Comparison of ENCODE assay signal across 9 mouse cellular contexts in the genomic region with DNA sequence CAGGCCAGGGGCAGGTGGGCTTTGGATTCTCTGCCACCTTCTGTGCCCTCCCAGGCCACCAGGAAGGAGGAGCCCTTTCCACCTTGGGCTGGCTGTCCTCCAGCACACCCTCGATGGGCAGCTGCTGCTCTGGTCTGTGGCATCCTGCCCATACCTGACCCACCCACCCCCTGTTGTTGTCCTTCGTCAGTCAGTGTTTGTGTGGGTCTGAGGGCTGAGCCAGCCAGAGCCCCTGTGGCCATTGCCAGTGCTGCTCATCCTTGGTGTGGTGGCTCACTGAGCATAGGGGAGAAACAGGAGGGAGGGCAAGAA. TPM values are rescaled to one million over a fixed set of nuclear protein-coding genes. Genes with fewer than 3 reads are reported as not detected.
DNase-seq lines count a peak whose midpoint lies in the region; ATAC-seq and TF ChIP-seq lines count a peak whose summit lies in the region.
"Had no signal": no experiment of that assay in that cellular context is flagged by ENCODE, and none has a peak within 500 bp of the region (broad histone marks: within the 10 kb centered on the region; RNA-seq: fewer than 3 reads in every experiment).

No protein-coding gene starts in this region.

- H3K36me3 ChIP-seq in forebrain, embryonic 10.5 days (replicated peaks), result no peaks in the 10 kb centered on the region
- no peaks in the 10 kb centered on the region for H3K36me3 ChIP-seq in forebrain, embryonic 16.5 days (ENCODE audit: control insufficient read depth, insufficient read depth)
- no peaks in the 10 kb centered on the region for H3K36me3 ChIP-seq in midbrain, embryonic 10.5 days
- H3K36me3 ChIP-seq in midbrain, postnatal 0 days (ENCODE audit: insufficient read depth, low read length), result peaks cover 12% of the 10 kb centered on the region; the same call in 1 of the 2 replicates
- no peaks in the 10 kb centered on the region for H3K36me3 ChIP-seq in limb, embryonic 14.5 days (ENCODE audit: control insufficient read depth, insufficient read depth, low read length)
- H3K36me3 ChIP-seq in stomach, postnatal 0 days (ENCODE audit: control insufficient read depth, insufficient read depth, low read length), result no peaks in the 10 kb centered on the region

- DNase-seq in forebrain, embryonic 10.5 days (ENCODE audit: extremely low spot score, low spot score), result no peak
- no peak for DNase-seq in midbrain, embryonic 10.5 days (ENCODE audit: low spot score)
- no peak for DNase-seq in midbrain, postnatal 0 days (ENCODE audit: low spot score)
- DNase-seq in limb, embryonic 14.5 days (ENCODE audit: low spot score), result no peak
- no peak for DNase-seq in stomach, postnatal 0 days (ENCODE audit: low spot score)
- DNase-seq in layer of hippocampus, adult 8-10 months (ENCODE audit: low spot score in 2 of 2), result no peak
- DNase-seq: cerebellum, adult 18-20 months had no signal

- ATAC-seq in forebrain, embryonic 16.5 days, result no peak
- no peak for ATAC-seq in midbrain, postnatal 0 days (ENCODE audit: low FRiP score)
- ATAC-seq in limb, embryonic 14.5 days (ENCODE audit: low FRiP score, low read depth), result no peak
- no peak for ATAC-seq in stomach, postnatal 0 days (ENCODE audit: low FRiP score, low TSS enrichment)
- no peak for ATAC-seq in megakaryocyte progenitor cell, adult 5-6 weeks (replicated peaks; ENCODE audit: poor library complexity)

- H3K4me1 ChIP-seq in forebrain, embryonic 10.5 days, result peaks cover 39% of the 10 kb centered on the region
- peaks cover 13% of the 10 kb centered on the region for H3K4me1 ChIP-seq in forebrain, embryonic 16.5 days (replicated peaks; ENCODE audit: control insufficient read depth, insufficient read depth, low read length)
- H3K4me1 ChIP-seq in midbrain, embryonic 10.5 days, result peaks cover 43% of the 10 kb centered on the region
- H3K4me1 ChIP-seq in midbrain, postnatal 0 days (ENCODE audit: insufficient read depth, low read length), result peaks cover 3% of the 10 kb centered on the region; the same call in 1 of the 2 replicates
- H3K4me1 ChIP-seq in limb, embryonic 14.5 days (ENCODE audit: control insufficient read depth, insufficient read depth, low read length), result no peaks in the 10 kb centered on the region
- peaks cover 4% of the 10 kb centered on the region; the same call in 1 of the 2 replicates for H3K4me1 ChIP-seq in stomach, postnatal 0 days (replicated peaks; ENCODE audit: control insufficient read depth, insufficient read depth)

- peaks cover 68% of the 10 kb centered on the region for H3K27me3 ChIP-seq in forebrain, embryonic 10.5 days (ENCODE audit: poor library complexity, severe bottlenecking)
- H3K27me3 ChIP-seq in forebrain, embryonic 16.5 days (replicated peaks; ENCODE audit: control insufficient read depth, insufficient read depth, low read length), result peaks cover 16% of the 10 kb centered on the region
- peaks cover 52% of the 10 kb centered on the region for H3K27me3 ChIP-seq in midbrain, embryonic 10.5 days (ENCODE audit: low read depth, poor library complexity, severe bottlenecking)
- peaks cover 5% of the 10 kb centered on the region; the same call in 1 of the 2 replicates for H3K27me3 ChIP-seq in midbrain, postnatal 0 days (ENCODE audit: insufficient read depth, low read length)
- H3K27me3 ChIP-seq in limb, embryonic 14.5 days (ENCODE audit: control insufficient read depth, insufficient read depth, low read length), result peaks cover 19% of the 10 kb centered on the region
- H3K27me3 ChIP-seq in stomach, postnatal 0 days (ENCODE audit: control insufficient read depth, insufficient read depth, low read length), result no peaks in the 10 kb centered on the region; the same call in 1 of the 2 replicates

- no peaks in the 10 kb centered on the region for H3K9me3 ChIP-seq in forebrain, embryonic 10.5 days
- 0 out of 2 replicates have a peak, but pooled peaks cover 2% of the 10 kb centered on the region for H3K9me3 ChIP-seq in forebrain, embryonic 16.5 days (ENCODE audit: control insufficient read depth, low read length)
- no peaks in the 10 kb centered on the region for H3K9me3 ChIP-seq in midbrain, embryonic 10.5 days (replicated peaks)
- H3K9me3 ChIP-seq in midbrain, postnatal 0 days (ENCODE audit: low read length), result no peaks in the 10 kb centered on the region
- H3K9me3 ChIP-seq in limb, embryonic 14.5 days (ENCODE audit: control insufficient read depth, low read length), result no peaks in the 10 kb centered on the region
- H3K9me3 ChIP-seq in stomach, postnatal 0 days (ENCODE audit: control insufficient read depth, low read length), result no peaks in the 10 kb centered on the region

- no peak for TF ChIP-seq POLR2A in limb, embryonic 14.5 days (IDR thresholded peaks at IDR 0.05; ENCODE audit: borderline replicate concordance, extremely low read depth, insufficient read depth, insufficient read length)

- no peak for TF ChIP-seq CTCF in midbrain, postnatal 0 days (IDR thresholded peaks at IDR 0.05)
- TF ChIP-seq CTCF in stomach, postnatal 0 days (IDR thresholded peaks at IDR 0.05; ENCODE audit: low read depth), result no peak

- 42% methylated on average over 2 of the region's 2 CpGs for WGBS in forebrain, embryonic 10.5 days
- WGBS in forebrain, embryonic 16.5 days, result 22% methylated on average over 2 of the region's 2 CpGs
- 55% methylated on average over 2 of the region's 2 CpGs for WGBS in midbrain, embryonic 10.5 days
- 38% methylated on average over 2 of the region's 2 CpGs for WGBS in midbrain, postnatal 0 days
- 48% methylated on average over 2 of the region's 2 CpGs for WGBS in limb, embryonic 14.5 days
- 31% methylated on average over 2 of the region's 2 CpGs for WGBS in stomach, postnatal 0 days

- H3K27ac ChIP-seq in forebrain, embryonic 10.5 days, result peak overlapping the region; percentile 68
- H3K27ac ChIP-seq in forebrain, embryonic 16.5 days (ENCODE audit: low read length), result no peak overlapping the region
- H3K27ac ChIP-seq in midbrain, embryonic 10.5 days (replicated peaks), result peak overlapping the region; percentile 76
- H3K27ac ChIP-seq in midbrain, postnatal 0 days (ENCODE audit: low read depth, low read length), result no peak overlapping the region
- no peak overlapping the region for H3K27ac ChIP-seq in limb, embryonic 14.5 days (replicated peaks; ENCODE audit: low read depth, low read length)
- no peak overlapping the region for H3K27ac ChIP-seq in stomach, postnatal 0 days (replicated peaks)

- H3K4me2 ChIP-seq in forebrain, embryonic 16.5 days (ENCODE audit: low read length), result no peak overlapping the region
- no peak overlapping the region for H3K4me2 ChIP-seq in midbrain, postnatal 0 days (ENCODE audit: low read depth, low read length, poor library complexity, severe bottlenecking)
- peak overlapping the region; percentile 32; the same call in 1 of the 2 replicates for H3K4me2 ChIP-seq in limb, embryonic 14.5 days (replicated peaks; ENCODE audit: low read depth, low read length, severe bottlenecking)
- H3K4me2 ChIP-seq in stomach, postnatal 0 days (replicated peaks; ENCODE audit: low read depth), result peak overlapping the region; percentile 49

- H3K9ac ChIP-seq in forebrain, embryonic 16.5 days (replicated peaks; ENCODE audit: low read depth, low read length), result no peak overlapping the region
- H3K9ac ChIP-seq in midbrain, postnatal 0 days (replicated peaks; ENCODE audit: low read length, poor library complexity, severe bottlenecking), result no peak overlapping the region
- no peak overlapping the region for H3K9ac ChIP-seq in limb, embryonic 14.5 days (ENCODE audit: low read depth, low read length, severe bottlenecking)
- H3K9ac ChIP-seq in stomach, postnatal 0 days (ENCODE audit: low read length), result no peak overlapping the region

- peak overlapping the region; percentile 37; the same call in 1 of the 2 replicates for H3K4me3 ChIP-seq in forebrain, embryonic 10.5 days
- H3K4me3 ChIP-seq in forebrain, embryonic 16.5 days (replicated peaks; ENCODE audit: low read length), result no peak overlapping the region
- peak overlapping the region; percentile 36 for H3K4me3 ChIP-seq in midbrain, embryonic 10.5 days
- H3K4me3 ChIP-seq in midbrain, postnatal 0 days (ENCODE audit: low read depth, low read length), result no peak overlapping the region
- no peak overlapping the region for H3K4me3 ChIP-seq in limb, embryonic 14.5 days (replicated peaks; ENCODE audit: low read length)
- no peak overlapping the region for H3K4me3 ChIP-seq in stomach, postnatal 0 days (ENCODE audit: low read depth, low read length)

- TF ChIP-seq EP300 in stomach, postnatal 0 days (optimal IDR thresholded peaks at IDR 0.05), result no peak

RNA-seq across cellular contexts. Expression of a gene that starts 11.4 kb away (rescaled TPM):
- polyA plus RNA-seq in forebrain, embryonic 10.5 days (2016; fragmentation: Nextera tagmentation; extraction: Ambion mirVana), result 33.0 and 35.8 TPM in 2 replicates
- polyA plus RNA-seq in forebrain, embryonic 16.5 days (2015; fragmentation: Nextera tagmentation; extraction: Ambion mirVana), result 41.9 and 44.5 TPM in 2 replicates
- polyA plus RNA-seq in midbrain, embryonic 10.5 days (2016; fragmentation: Nextera tagmentation; extraction: Ambion mirVana), result 38.6 and 39.5 TPM in 2 replicates
- 57.8 and 70.4 TPM in 2 replicates for total RNA-seq in midbrain, postnatal 0 days (2014; rRNA removed)
- 51.9 and 53.6 TPM in 2 replicates for polyA plus RNA-seq in midbrain, postnatal 0 days (2015; fragmentation: Nextera tagmentation; extraction: Ambion mirVana)
- 34.9 and 41.3 TPM in 2 replicates for polyA plus RNA-seq in limb, embryonic 14.5 days (2012; rRNA removed)
- polyA plus RNA-seq in limb, embryonic 14.5 days (2014; fragmentation: Nextera tagmentation; extraction: Ambion mirVana), result 54.1 and 58.8 TPM in 2 replicates
- 41.9 and 43.2 TPM in 2 replicates for polyA plus RNA-seq in stomach, postnatal 0 days (2015; fragmentation: Nextera tagmentation; extraction: Ambion mirVana)
- total RNA-seq in megakaryocyte progenitor cell, adult 5-6 weeks (2015), result 9.9 and 12.3 TPM in 2 replicates
- total RNA-seq in megakaryocyte progenitor cell, adult 5-6 weeks (2017), result 14.5 and 19.9 TPM in 2 replicates
- total RNA-seq in layer of hippocampus, adult 8-10 months (2022), result 10 to 100 TPM; 33.1 to 40.3 (median 36.2) TPM

RNA-seq across cellular contexts. Expression of a gene that starts 19.6 kb away (rescaled TPM):
- polyA plus RNA-seq in forebrain, embryonic 10.5 days (2016; fragmentation: Nextera tagmentation; extraction: Ambion mirVana), result 20.4 and 21.0 TPM in 2 replicates
- polyA plus RNA-seq in forebrain, embryonic 16.5 days (2015; fragmentation: Nextera tagmentation; extraction: Ambion mirVana), result 35.7 and 38.5 TPM in 2 replicates
- 20.5 and 22.6 TPM in 2 replicates for polyA plus RNA-seq in midbrain, embryonic 10.5 days (2016; fragmentation: Nextera tagmentation; extraction: Ambion mirVana)
- total RNA-seq in midbrain, postnatal 0 days (2014; rRNA removed), result 39.0 and 50.8 TPM in 2 replicates
- 50.0 and 58.1 TPM in 2 replicates for polyA plus RNA-seq in midbrain, postnatal 0 days (2015; fragmentation: Nextera tagmentation; extraction: Ambion mirVana)
- polyA plus RNA-seq in limb, embryonic 14.5 days (2012; rRNA removed), result 19.8 and 27.2 TPM in 2 replicates
- polyA plus RNA-seq in limb, embryonic 14.5 days (2014; fragmentation: Nextera tagmentation; extraction: Ambion mirVana), result 21.4 and 25.9 TPM in 2 replicates
- polyA plus RNA-seq in stomach, postnatal 0 days (2015; fragmentation: Nextera tagmentation; extraction: Ambion mirVana), result 26.7 and 28.2 TPM in 2 replicates
- total RNA-seq in megakaryocyte progenitor cell, adult 5-6 weeks (2015), result 19.3 and 22.8 TPM in 2 replicates
- total RNA-seq in megakaryocyte progenitor cell, adult 5-6 weeks (2017), result 12.2 and 16.3 TPM in 2 replicates
- 10 to 100 TPM; 14.7 to 18.5 (median 16.5) TPM for total RNA-seq in layer of hippocampus, adult 8-10 months (2022)

RNA-seq across cellular contexts. Expression of a gene that starts 19.7 kb away (rescaled TPM):
- 36.7 and 37.3 TPM in 2 replicates for polyA plus RNA-seq in forebrain, embryonic 10.5 days (2016; fragmentation: Nextera tagmentation; extraction: Ambion mirVana)
- 88.4 and 89.8 TPM in 2 replicates for polyA plus RNA-seq in forebrain, embryonic 16.5 days (2015; fragmentation: Nextera tagmentation; extraction: Ambion mirVana)
- 37.1 and 40.4 TPM in 2 replicates for polyA plus RNA-seq in midbrain, embryonic 10.5 days (2016; fragmentation: Nextera tagmentation; extraction: Ambion mirVana)
- 55.5 and 68.7 TPM in 2 replicates for total RNA-seq in midbrain, postnatal 0 days (2014; rRNA removed)
- polyA plus RNA-seq in midbrain, postnatal 0 days (2015; fragmentation: Nextera tagmentation; extraction: Ambion mirVana), result 60.0 and 66.5 TPM in 2 replicates
- polyA plus RNA-seq in limb, embryonic 14.5 days (2012; rRNA removed), result 52.7 and 59.2 TPM in 2 replicates
- polyA plus RNA-seq in limb, embryonic 14.5 days (2014; fragmentation: Nextera tagmentation; extraction: Ambion mirVana), result 37.6 and 38.6 TPM in 2 replicates
- polyA plus RNA-seq in stomach, postnatal 0 days (2015; fragmentation: Nextera tagmentation; extraction: Ambion mirVana), result 24.8 and 24.9 TPM in 2 replicates
- 9.2 and 14.3 TPM in 2 replicates for total RNA-seq in megakaryocyte progenitor cell, adult 5-6 weeks (2015)
- total RNA-seq in megakaryocyte progenitor cell, adult 5-6 weeks (2017), result 10.7 and 13.0 TPM in 2 replicates
- 10 to 100 TPM; 39.4 to 46.9 (median 44.5) TPM for total RNA-seq in layer of hippocampus, adult 8-10 months (2022)

RNA-seq across cellular contexts. Expression of a gene that starts 24.7 kb away (rescaled TPM):
- polyA plus RNA-seq in forebrain, embryonic 10.5 days (2016; fragmentation: Nextera tagmentation; extraction: Ambion mirVana), result 0.74 and 1.4 TPM in 2 replicates
- 2.2 and 3.2 TPM in 2 replicates for polyA plus RNA-seq in forebrain, embryonic 16.5 days (2015; fragmentation: Nextera tagmentation; extraction: Ambion mirVana)
- 0.75 and 1.1 TPM in 2 replicates for polyA plus RNA-seq in midbrain, embryonic 10.5 days (2016; fragmentation: Nextera tagmentation; extraction: Ambion mirVana)
- total RNA-seq in midbrain, postnatal 0 days (2014; rRNA removed), result 3.3 and 4.2 TPM in 2 replicates
- 4.9 and 5.0 TPM in 2 replicates for polyA plus RNA-seq in midbrain, postnatal 0 days (2015; fragmentation: Nextera tagmentation; extraction: Ambion mirVana)
- polyA plus RNA-seq in limb, embryonic 14.5 days (2012; rRNA removed), result 0.76 and 1.4 TPM in 2 replicates
- 1.2 TPM in 1 of 2 replicates, not detected in the other for polyA plus RNA-seq in limb, embryonic 14.5 days (2014; fragmentation: Nextera tagmentation; extraction: Ambion mirVana)
- polyA plus RNA-seq in stomach, postnatal 0 days (2015; fragmentation: Nextera tagmentation; extraction: Ambion mirVana), result 0.94 and 0.97 TPM in 2 replicates
- 0.12 TPM in 1 of 2 replicates, not detected in the other for total RNA-seq in megakaryocyte progenitor cell, adult 5-6 weeks (2015)
- 0.33 and 0.37 TPM in 2 replicates for total RNA-seq in megakaryocyte progenitor cell, adult 5-6 weeks (2017)
- total RNA-seq in layer of hippocampus, adult 8-10 months (2022), result 1 to 10 TPM; 4.5 to 7.8 (median 6.3) TPM

RNA-seq across cellular contexts. Expression of a gene that starts 29.0 kb away (rescaled TPM):
- 57.4 and 59.6 TPM in 2 replicates for polyA plus RNA-seq in forebrain, embryonic 10.5 days (2016; fragmentation: Nextera tagmentation; extraction: Ambion mirVana)
- 43.4 and 45.4 TPM in 2 replicates for polyA plus RNA-seq in forebrain, embryonic 16.5 days (2015; fragmentation: Nextera tagmentation; extraction: Ambion mirVana)
- 54.2 and 54.8 TPM in 2 replicates for polyA plus RNA-seq in midbrain, embryonic 10.5 days (2016; fragmentation: Nextera tagmentation; extraction: Ambion mirVana)
- 21.1 and 25.7 TPM in 2 replicates for total RNA-seq in midbrain, postnatal 0 days (2014; rRNA removed)
- polyA plus RNA-seq in midbrain, postnatal 0 days (2015; fragmentation: Nextera tagmentation; extraction: Ambion mirVana), result 33.4 and 36.6 TPM in 2 replicates
- 74.7 and 78.4 TPM in 2 replicates for polyA plus RNA-seq in limb, embryonic 14.5 days (2012; rRNA removed)
- polyA plus RNA-seq in limb, embryonic 14.5 days (2014; fragmentation: Nextera tagmentation; extraction: Ambion mirVana), result 67.6 and 73.2 TPM in 2 replicates
- polyA plus RNA-seq in stomach, postnatal 0 days (2015; fragmentation: Nextera tagmentation; extraction: Ambion mirVana), result 44.2 and 46.5 TPM in 2 replicates
- 27.3 and 27.4 TPM in 2 replicates for total RNA-seq in megakaryocyte progenitor cell, adult 5-6 weeks (2015)
- 35.4 and 38.8 TPM in 2 replicates for total RNA-seq in megakaryocyte progenitor cell, adult 5-6 weeks (2017)
- 10 to 100 TPM; 17.3 to 22.5 (median 19.0) TPM for total RNA-seq in layer of hippocampus, adult 8-10 months (2022)

Comparison
In these comparisons a context has a peak if more than half of its experiments do, and no peak if none do; other contexts are left out.
1. H3K27ac ChIP-seq: peak in forebrain, embryonic 10.5 days (single experiment) and midbrain, embryonic 10.5 days (single experiment); none in forebrain, embryonic 16.5 days (single experiment), midbrain, postnatal 0 days (single experiment), limb, embryonic 14.5 days (single experiment) and stomach, postnatal 0 days (single experiment).
2. H3K4me3 ChIP-seq: peak in forebrain, embryonic 10.5 days (single experiment) and midbrain, embryonic 10.5 days (single experiment); none in forebrain, embryonic 16.5 days (single experiment), midbrain, postnatal 0 days (single experiment), limb, embryonic 14.5 days (single experiment) and stomach, postnatal 0 days (single experiment).
3. H3K4me2 ChIP-seq: peak in limb, embryonic 14.5 days (single experiment) and stomach, postnatal 0 days (single experiment); none in forebrain, embryonic 16.5 days (single experiment) and midbrain, postnatal 0 days (single experiment).